Mouse (Mus musculus): ENCODE measurements around the gene Rab3c.

- TF ChIP-seq TCF12 (IDR thresholded peaks at IDR 0.05; ENCODE audit: insufficient read depth, poor library complexity, severe bottlenecking) (no peak), POLR2A (IDR thresholded peaks at IDR 0.05; ENCODE audit: insufficient read length, low read depth) (no peak), POLR2AphosphoS2 (IDR thresholded peaks at IDR 0.05; ENCODE audit: insufficient read length, low read depth) (no peak), CEBPB (IDR thresholded peaks at IDR 0.05; ENCODE audit: insufficient read depth, poor library complexity, severe bottlenecking) (no peak), E2F4 (IDR thresholded peaks at IDR 0.05; ENCODE audit: insufficient read depth) (no peak), TCF3 (IDR thresholded peaks at IDR 0.05; ENCODE audit: insufficient read length, low read depth) (no peak), MAX (IDR thresholded peaks at IDR 0.05; ENCODE audit: low read depth) (no peak), USF1 (IDR thresholded peaks at IDR 0.05; ENCODE audit: low read depth) (no peak), MYOG (IDR thresholded peaks at IDR 0.05; ENCODE audit: control insufficient read depth in 1 of 3, insufficient read depth in 1 of 3, insufficient read length in 2 of 3, low read depth in 2 of 3) (no peak), MYOD1 (IDR thresholded peaks at IDR 0.05; ENCODE audit: control insufficient read depth in 1 of 3, insufficient read length in 2 of 3, low read depth in 2 of 3) (no peak), SRF (IDR thresholded peaks at IDR 0.05; ENCODE audit: control insufficient read depth, insufficient read length, low read depth) (no peak)
Measured at GRCm38 (mm10) chr13:110127613-110128258, 153.1 kb downstream of the Rab3c start.
